Mouse (Mus musculus): Measurements from ENCODE around the gene Prdm16. TPM values are rescaled to one million over a fixed set of nuclear protein-coding genes. Genes with fewer than 3 reads are reported as not detected.

Gene Prdm16
- polyA plus RNA-seq, 1 experiment from 2014 or later, result 16.2 TPM

GRCm38 (mm10) chr4:154625710-154626109 lies 11.0 kb downstream of the Prdm16 start:
- ATAC-seq (ENCODE audit: low FRiP score, low read depth), result no peak
- H3K36me3 ChIP-seq, result no peaks in the 10 kb centered on the region
- 61% methylated on average over 14 of the region's 14 CpGs for WGBS
- H3K9me3 ChIP-seq, result no peaks in the 10 kb centered on the region
- no peak overlapping the region for H3K4me2 ChIP-seq (replicated peaks)
- H3K27me3 ChIP-seq, result peaks cover 87% of the 10 kb centered on the region
- H3K9ac ChIP-seq (replicated peaks), result no peak overlapping the region
- H3K27ac ChIP-seq (replicated peaks), result no peak overlapping the region
- peaks cover 67% of the 10 kb centered on the region for H3K4me1 ChIP-seq
- no peak overlapping the region for H3K4me3 ChIP-seq

GRCm38 (mm10) chr4:154623241-154623640 lies 13.4 kb downstream of the Prdm16 start:
- Histone ChIP-seq H3K27ac (replicated peaks) (no peak overlapping the region), H3K9me3 (no peaks in the 10 kb centered on the region), H3K4me2 (replicated peaks) (no peak overlapping the region), H3K4me3 (no peak overlapping the region), H3K36me3 (no peaks in the 10 kb centered on the region), H3K27me3 (peaks cover 84% of the 10 kb centered on the region), H3K4me1 (peaks cover 52% of the 10 kb centered on the region), H3K9ac (replicated peaks) (no peak overlapping the region)
- no peak for ATAC-seq (ENCODE audit: low FRiP score, low read depth)
- WGBS, result 87% methylated on average over 3 of the region's 3 CpGs

GRCm38 (mm10) chr4:154622521-154622920 lies 14.2 kb downstream of the Prdm16 start:
- no peaks in the 10 kb centered on the region for H3K36me3 ChIP-seq
- H3K27me3 ChIP-seq, result peaks cover 77% of the 10 kb centered on the region
- no peak overlapping the region for H3K4me3 ChIP-seq
- H3K4me2 ChIP-seq (replicated peaks), result no peak overlapping the region
- H3K4me1 ChIP-seq, result peaks cover 51% of the 10 kb centered on the region
- no peak overlapping the region for H3K9ac ChIP-seq (replicated peaks)
- H3K9me3 ChIP-seq, result no peaks in the 10 kb centered on the region
- 94% methylated on average over 4 of the region's 4 CpGs for WGBS
- no peak overlapping the region for H3K27ac ChIP-seq (replicated peaks)
- ATAC-seq (ENCODE audit: low FRiP score, low read depth), result no peak

GRCm38 (mm10) chr4:154611167-154611566 lies 25.5 kb downstream of the Prdm16 start:
- ATAC-seq (ENCODE audit: low FRiP score, low read depth), result no peak
- 81% methylated on average over 10 of the region's 10 CpGs for WGBS
- Histone ChIP-seq H3K27ac (replicated peaks) (no peak overlapping the region), H3K4me2 (replicated peaks) (no peak overlapping the region), H3K4me1 (no peaks in the 10 kb centered on the region), H3K9me3 (no peaks in the 10 kb centered on the region), H3K9ac (replicated peaks) (no peak overlapping the region), H3K4me3 (no peak overlapping the region), H3K36me3 (no peaks in the 10 kb centered on the region), H3K27me3 (peaks cover 58% of the 10 kb centered on the region)

- peaks cover 46% of the 10 kb centered on the region for H3K27me3 ChIP-seq
- no peaks in the 10 kb centered on the region for H3K9me3 ChIP-seq
- no peaks in the 10 kb centered on the region for H3K36me3 ChIP-seq
- H3K9ac ChIP-seq (replicated peaks), result no peak overlapping the region
- ATAC-seq (ENCODE audit: low FRiP score, low read depth), result no peak
- WGBS, result 92% methylated on average over 5 of the region's 5 CpGs
- no peak overlapping the region for H3K4me2 ChIP-seq (replicated peaks)
- H3K4me1 ChIP-seq, result peaks cover 21% of the 10 kb centered on the region
- no peak overlapping the region for H3K4me3 ChIP-seq
- no peak overlapping the region for H3K27ac ChIP-seq (replicated peaks)
Observed at GRCm38 (mm10) chr4:154607724-154608123, 28.9 kb downstream of the Prdm16 start.

- 40% methylated on average over 7 of the region's 7 CpGs for WGBS
Observed at GRCm38 (mm10) chr4:154604442-154604830, 32.2 kb downstream of the Prdm16 start.

GRCm38 (mm10) chr4:154603663-154604441 lies 32.8 kb downstream of the Prdm16 start:
- peak; percentile 83 for ATAC-seq (ENCODE audit: low FRiP score, low read depth)
- 8% methylated on average over 25 of the region's 25 CpGs for WGBS
- no peaks in the 10 kb centered on the region for H3K36me3 ChIP-seq
- H3K9ac ChIP-seq (replicated peaks), result 0 out of 2 replicates have a peak overlapping the region, but pooled peaks have one; percentile 20
- peaks cover 59% of the 10 kb centered on the region for H3K4me1 ChIP-seq
- peak overlapping the region; percentile 89 for H3K27ac ChIP-seq (replicated peaks)
- no peak overlapping the region for H3K4me3 ChIP-seq
- peaks cover 52% of the 10 kb centered on the region for H3K27me3 ChIP-seq
- no peaks in the 10 kb centered on the region for H3K9me3 ChIP-seq
- H3K4me2 ChIP-seq (replicated peaks), result no peak overlapping the region; the same call in 1 of the 2 replicates

More at GRCm38 (mm10) chr4:154604442-154604830, 32.2 kb downstream of the Prdm16 start:
- H3K9me3 ChIP-seq, result no peaks in the 10 kb centered on the region
- H3K4me1 ChIP-seq, result peaks cover 54% of the 10 kb centered on the region
- no peak overlapping the region for H3K9ac ChIP-seq (replicated peaks)
- no peak overlapping the region for H3K4me3 ChIP-seq
- peak overlapping the region; percentile 89 for H3K27ac ChIP-seq (replicated peaks)
- H3K36me3 ChIP-seq, result no peaks in the 10 kb centered on the region
- no peak; the same call in none of the 2 replicates for ATAC-seq (ENCODE audit: low FRiP score, low read depth)
- peaks cover 52% of the 10 kb centered on the region for H3K27me3 ChIP-seq
- no peak overlapping the region for H3K4me2 ChIP-seq (replicated peaks)

- H3K4me1 ChIP-seq, result peaks cover 73% of the 10 kb centered on the region
- no peaks in the 10 kb centered on the region for H3K36me3 ChIP-seq
- WGBS, result 81% methylated on average over 10 of the region's 10 CpGs
- ATAC-seq (ENCODE audit: low FRiP score, low read depth), result no peak
- no peak overlapping the region for H3K4me3 ChIP-seq
- H3K9me3 ChIP-seq, result no peaks in the 10 kb centered on the region
- H3K9ac ChIP-seq (replicated peaks), result no peak overlapping the region
- H3K4me2 ChIP-seq (replicated peaks), result no peak overlapping the region
- H3K27ac ChIP-seq (replicated peaks), result peak overlapping the region; percentile 89; the same call in 1 of the 2 replicates
- H3K27me3 ChIP-seq, result peaks cover 62% of the 10 kb centered on the region
Observed at GRCm38 (mm10) chr4:154602409-154602808, 34.3 kb downstream of the Prdm16 start.

- H3K9ac ChIP-seq (replicated peaks), result no peak overlapping the region
- no peaks in the 10 kb centered on the region for H3K9me3 ChIP-seq
- no peak overlapping the region for H3K4me2 ChIP-seq (replicated peaks)
- H3K4me3 ChIP-seq, result no peak overlapping the region
- ATAC-seq (ENCODE audit: low FRiP score, low read depth), result no peak
- H3K4me1 ChIP-seq, result peaks cover 80% of the 10 kb centered on the region
- 32% methylated on average over 3 of the region's 3 CpGs for WGBS
- no peak overlapping the region for H3K27ac ChIP-seq (replicated peaks)
- peaks cover 74% of the 10 kb centered on the region for H3K27me3 ChIP-seq
- no peaks in the 10 kb centered on the region for H3K36me3 ChIP-seq
Observed at GRCm38 (mm10) chr4:154601006-154601405, 35.7 kb downstream of the Prdm16 start.

- Histone ChIP-seq H3K4me2 (replicated peaks) (peak overlapping the region; percentile 18; the same call in 1 of the 2 replicates), H3K4me3 (no peak overlapping the region), H3K27me3 (peaks cover 72% of the 10 kb centered on the region), H3K9me3 (no peaks in the 10 kb centered on the region), H3K27ac (replicated peaks) (peak overlapping the region; percentile 50; the same call in 1 of the 2 replicates), H3K36me3 (no peaks in the 10 kb centered on the region), H3K4me1 (peaks cover 90% of the 10 kb centered on the region), H3K9ac (replicated peaks) (0 out of 2 replicates have a peak overlapping the region, but pooled peaks have one; percentile 25)
- peak; percentile 45; the same call in 1 of the 2 replicates for ATAC-seq (ENCODE audit: low FRiP score, low read depth)
- WGBS, result 6% methylated on average over 10 of the region's 10 CpGs
Observed at GRCm38 (mm10) chr4:154599977-154600376, 36.7 kb downstream of the Prdm16 start.

- H3K4me2 ChIP-seq (replicated peaks), result no peak overlapping the region
- WGBS, result 36% methylated on average over 7 of the region's 7 CpGs
- no peak overlapping the region for H3K4me3 ChIP-seq
- no peaks in the 10 kb centered on the region for H3K9me3 ChIP-seq
- H3K27ac ChIP-seq (replicated peaks), result no peak overlapping the region; the same call in 1 of the 2 replicates
- H3K4me1 ChIP-seq, result peaks cover 92% of the 10 kb centered on the region
- H3K36me3 ChIP-seq, result no peaks in the 10 kb centered on the region
- no peak overlapping the region for H3K9ac ChIP-seq (replicated peaks)
- H3K27me3 ChIP-seq, result peaks cover 75% of the 10 kb centered on the region
- ATAC-seq (ENCODE audit: low FRiP score, low read depth), result no peak
Observed at GRCm38 (mm10) chr4:154598357-154598756, 38.3 kb downstream of the Prdm16 start.

GRCm38 (mm10) chr4:154596805-154597204 lies 39.9 kb downstream of the Prdm16 start:
- Histone ChIP-seq H3K4me3 (no peak overlapping the region), H3K36me3 (no peaks in the 10 kb centered on the region), H3K4me1 (peaks cover 92% of the 10 kb centered on the region), H3K9ac (replicated peaks) (no peak overlapping the region), H3K4me2 (replicated peaks) (no peak overlapping the region), H3K27me3 (peaks cover 78% of the 10 kb centered on the region), H3K27ac (replicated peaks) (no peak overlapping the region), H3K9me3 (no peaks in the 10 kb centered on the region)
- 72% methylated on average over 4 of the region's 4 CpGs for WGBS
- no peak for ATAC-seq (ENCODE audit: low FRiP score, low read depth)

Data from midbrain, embryonic 12.5 days (tissue).